Mouse (Mus musculus): ENCODE measurements around the gene Csnk1d.

GRCm38 (mm10) chr11:120948328-120948727 is 42.8 kb downstream of the Csnk1d start, which contains the start of gene Slc16a3:
- TF ChIP-seq GATA1 (IDR thresholded peaks at IDR 0.05; ENCODE audit: borderline replicate concordance, low read length) = no peak
- TF ChIP-seq FLI1 (IDR thresholded peaks at IDR 0.05; ENCODE audit: low read length) = no peak

All from megakaryocyte, embryonic 14.5 days (primary cell).